ENCODE assay signal across 20 mouse cellular contexts in genomic region chr10:20222011-20222410, GRCm38 (mm10).
A peak's percentile ranks its signal among the peaks of the same experiment; 100 is the strongest.
DNase-seq lines count a peak whose midpoint lies in the region; TF ChIP-seq lines count a peak whose summit lies in the region.
"Had no signal": no experiment of that assay in that cellular context is flagged by ENCODE, and none has a peak within 500 bp of the region (broad histone marks: within the 10 kb centered on the region; RNA-seq: fewer than 3 reads in every experiment).

No protein-coding gene starts in this region.

- no peak for TF ChIP-seq CTCF in heart, adult 2 months (IDR thresholded peaks at IDR 0.05)

- no peak overlapping the region for H3K9ac ChIP-seq in heart, adult 2 months (ENCODE audit: low read depth, low read length)
- H3K9ac ChIP-seq in ES-E14 (ENCODE audit: insufficient read depth, low read depth, low read length, poor library complexity, severe bottlenecking) = no peak overlapping the region
- H3K9ac ChIP-seq: embryonic facial prominence, embryonic 12.5 days; forebrain, embryonic 13.5 days; forebrain, embryonic 15.5 days; forebrain, postnatal 0 days had no signal

- intact Hi-C loops in heart, adult 2 months (cut with DNase I) = no loop called here

- H3K4me3 ChIP-seq in heart, adult 2 months = no peak overlapping the region
- H3K4me3 ChIP-seq in ES-E14 (ENCODE audit: insufficient read depth in 1 of 2, low read depth in 1 of 2, low read length in 2 of 2, poor library complexity in 1 of 2, severe bottlenecking in 1 of 2) = no peak overlapping the region
- H3K4me3 ChIP-seq: embryonic facial prominence, embryonic 10.5 days; embryonic facial prominence, embryonic 12.5 days; forebrain, embryonic 13.5 days; forebrain, embryonic 15.5 days had no signal

- no peak overlapping the region for H3K27ac ChIP-seq in heart, adult 2 months
- H3K27ac ChIP-seq in ES-E14 (ENCODE audit: insufficient read depth, low read depth, low read length, poor library complexity, severe bottlenecking) = peak overlapping the region; percentile 64; the same call in 1 of the 2 replicates
- H3K27ac ChIP-seq: embryonic facial prominence, embryonic 10.5 days; embryonic facial prominence, embryonic 12.5 days; forebrain, embryonic 13.5 days; forebrain, embryonic 15.5 days had no signal

- no peaks in the 10 kb centered on the region for H3K36me3 ChIP-seq in heart, adult 2 months (ENCODE audit: control insufficient read depth, insufficient read depth, low read length)
- no peaks in the 10 kb centered on the region; the same call in 1 of the 2 replicates for H3K36me3 ChIP-seq in ES-E14 (ENCODE audit: control insufficient read depth, insufficient read depth, low read length, poor library complexity, severe bottlenecking)
- H3K36me3 ChIP-seq: embryonic facial prominence, embryonic 10.5 days; embryonic facial prominence, embryonic 12.5 days; forebrain, embryonic 15.5 days had no signal

- H3K79me2 ChIP-seq in heart, adult 2 months (replicated peaks; ENCODE audit: control insufficient read depth, insufficient read depth, low read length) = no peaks in the 10 kb centered on the region

- TF ChIP-seq POLR2A in heart, adult 2 months (IDR thresholded peaks at IDR 0.05; ENCODE audit: insufficient read depth, low read depth, low read length) = no peak

- WGBS in heart, adult 2 months = 96% methylated on average over 4 of the region's 4 CpGs

- no peak for TF ChIP-seq EP300 in heart, adult 2 months (IDR thresholded peaks at IDR 0.05; ENCODE audit: insufficient read depth, low read depth, low read length)

- peaks cover 3% of the 10 kb centered on the region for H3K4me1 ChIP-seq in heart, adult 2 months (ENCODE audit: control insufficient read depth, insufficient read depth, low read length)
- H3K4me1 ChIP-seq in ES-E14 (ENCODE audit: control insufficient read depth in 2 of 2, insufficient read depth in 2 of 2, low read length in 2 of 2, poor library complexity in 1 of 2) = peaks cover 5 to 10% of the 10 kb centered on the region in 2 experiments
- H3K4me1 ChIP-seq: embryonic facial prominence, embryonic 10.5 days; embryonic facial prominence, embryonic 12.5 days; forebrain, embryonic 15.5 days had no signal

- no peaks in the 10 kb centered on the region for H3K27me3 ChIP-seq in heart, adult 2 months (ENCODE audit: control insufficient read depth, insufficient read depth, low read length)
- H3K27me3 ChIP-seq: CH12.LX; embryonic facial prominence, embryonic 12.5 days; forebrain, embryonic 13.5 days; forebrain, embryonic 15.5 days had no signal

- H3K9me3 ChIP-seq in ES-E14 (ENCODE audit: control insufficient read depth, insufficient read depth, low read depth, low read length) = no peaks in the 10 kb centered on the region
- H3K9me3 ChIP-seq: embryonic facial prominence, embryonic 10.5 days; embryonic facial prominence, embryonic 12.5 days; forebrain, embryonic 13.5 days; forebrain, embryonic 15.5 days had no signal

- DNase-seq in heart, adult 11 months = peak; percentile 36
- no peak for DNase-seq in heart, adult 2 months
- no peak for DNase-seq in ES-E14 (ENCODE audit: low read depth, low spot score)
- peak; percentile 37 for DNase-seq in ZHBTc4 (ENCODE audit: low read depth, low spot score)
- no peak for DNase-seq in layer of hippocampus, adult 11-12 months (ENCODE audit: low spot score)
- DNase-seq: adrenal gland, adult 8-10 months; adrenal gland, postnatal 14 days; adrenal gland, postnatal 36 days; B cell, adult 2 months; cerebellum, adult 11-12 months; cerebellum, adult 2 months; cerebellum, adult 9-10 months; cerebellum, postnatal 10 days; cerebellum, postnatal 25 days; forebrain, postnatal 0 days had no signal

- in situ Hi-C loops in ES-E14 (cut with MboI; ENCODE audit: low sequenced_read_pairs in 2 of 2, unreplicated experiment in 2 of 2) = no loop called here

TF ChIP-seq in ES-E14, 5 proteins besides CTCF, POLR2A, EP300 and RAD21:
- no peak for TF ChIP-seq MAFK (IDR thresholded peaks at IDR 0.05; ENCODE audit: insufficient read depth, low read depth, low read length)
- no peak for TF ChIP-seq ZC3H11A (IDR thresholded peaks at IDR 0.05; ENCODE audit: borderline replicate concordance, low read depth, low read length)
- TF ChIP-seq CHD2 (IDR thresholded peaks at IDR 0.05; ENCODE audit: low read depth, low read length) = no peak
- no peak for TF ChIP-seq HCFC1 (IDR thresholded peaks at IDR 0.05; ENCODE audit: borderline replicate concordance, insufficient read depth, low read length)
- TF ChIP-seq ZNF384 (IDR thresholded peaks at IDR 0.05; ENCODE audit: low read depth, low read length) = no peak

Comparison
In these comparisons a context has a peak if more than half of its experiments do, and no peak if none do; other contexts are left out.
1. DNase-seq: peak in heart, adult 11 months (single experiment) and ZHBTc4 (single experiment); none in heart, adult 2 months (0 of 2), ES-E14 (single experiment) and layer of hippocampus, adult 11-12 months (single experiment).